Mouse (Mus musculus) 3T3-L1 (cell line): Measurements from ENCODE around the gene Zfp30.

Source experiments
- DNase-seq: peaks from one replicate; pipeline ENCODE4 v3.0.0-alpha.2; 2015; ENCODE audit warnings: low read depth, low spot score

The Zfp30 gene

GRCm38 (mm10) chr7:29829804-29830203, 46.0 kb downstream of the Zfp30 start:
- no peak for DNase-seq

GRCm38 (mm10) chr7:29836816-29837215, 53.0 kb downstream of the Zfp30 start:
- peak; percentile 12 for DNase-seq

GRCm38 (mm10) chr7:29839256-29839655, 55.5 kb downstream of the Zfp30 start:
- DNase-seq, result no peak

- DNase-seq, result no peak
These were observed 58.3 kb downstream of the Zfp30 start for GRCm38 (mm10) chr7:29842105-29842504.
